Mouse (Mus musculus) olfactory bulb, adult 2 months (tissue): ENCODE results near the gene Cdh22.

Source experiments
- CTCF ChIP-seq: fragments of 200-500 bp; IDR thresholded peaks from 2 replicates; pipeline ENCODE4 v1.5.1; 2012; ENCODE audit warnings: low read depth, mild to moderate bottlenecking, low read length, moderate library complexity; ENCODE audit not compliant: insufficient read depth
- POLR2A ChIP-seq: fragments of 200-500 bp; IDR thresholded peaks from 2 replicates; pipeline ENCODE4 v1.6.1; 2012; ENCODE audit warnings: mild to moderate bottlenecking, low read depth, low read length, moderate library complexity; ENCODE audit not compliant: insufficient read depth

GRCm38 (mm10) chr2:165068806-165069205 is 165.8 kb downstream of the Cdh22 start:
- TF ChIP-seq CTCF (no peak), POLR2A (no peak)
